Mouse (Mus musculus) liver, embryonic 14.5 days (tissue): Measurements from ENCODE around the gene Galntl6.

ENCODE experiments used
- CTCF ChIP-seq: IDR thresholded peaks from 2 replicates; pipeline ENCODE4 v1.5.1; 2016; ENCODE audit warnings: antibody characterized with exemption, low read depth, control low read depth
- EP300 ChIP-seq: IDR thresholded peaks from 2 replicates; pipeline ENCODE4 v1.6.1; 2016; ENCODE audit warnings: antibody characterized with exemption, low read depth

DNA sequence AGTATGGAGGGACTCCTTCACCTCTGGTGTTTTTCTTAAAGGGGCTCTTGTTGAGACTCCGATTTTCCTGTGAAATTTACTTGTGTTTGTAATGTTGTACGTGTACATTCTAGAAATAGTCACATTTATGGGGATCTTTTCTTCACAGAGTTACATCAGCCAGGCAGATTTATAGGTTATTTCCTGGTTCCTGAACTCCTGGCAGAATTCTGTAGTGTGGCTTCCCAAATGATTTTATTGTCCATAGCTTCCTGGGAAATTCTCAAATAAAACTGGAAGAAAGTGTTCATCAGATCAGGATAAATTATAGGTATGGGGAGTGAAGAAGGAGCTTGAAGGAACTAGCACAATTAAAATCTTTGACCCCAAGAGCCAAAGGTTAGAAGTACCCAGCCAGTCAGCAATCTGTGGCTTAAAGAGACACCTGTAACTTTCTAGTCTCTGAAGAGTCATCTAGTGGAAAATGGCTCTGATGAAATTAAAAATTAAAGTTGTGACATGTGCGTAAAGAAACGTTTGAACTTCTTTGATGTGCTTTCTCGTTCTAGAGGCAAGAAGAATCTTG, 972.5 kb downstream of the Galntl6 start:
- TF ChIP-seq CTCF, result no peak
- TF ChIP-seq EP300, result no peak
